Mouse (Mus musculus): ENCODE results near the gene Tspan18. TPM values are rescaled to one million over a fixed set of nuclear protein-coding genes. Genes with fewer than 3 reads are reported as not detected.
A peak's percentile ranks its signal among the peaks of the same experiment; 100 is the strongest.

Gene Tspan18
- polyA plus RNA-seq, 1 experiment, result 163 TPM

GRCm38 (mm10) chr2:93170845-93171200 lies 163.5 kb downstream of the Tspan18 start:
- no peak overlapping the region for H3K4me3 ChIP-seq (ENCODE audit: insufficient read depth, low read depth, low read length)
- H3K27ac ChIP-seq (replicated peaks; ENCODE audit: low read depth, low read length), result no peak overlapping the region
- H3K4me1 ChIP-seq (ENCODE audit: control insufficient read depth, insufficient read depth, insufficient read length, low read length), result peaks cover 22% of the 10 kb centered on the region

- Histone ChIP-seq H3K4me1 (ENCODE audit: control insufficient read depth, insufficient read depth, insufficient read length, low read length) (peaks cover 23% of the 10 kb centered on the region), H3K4me3 (ENCODE audit: insufficient read depth, low read depth, low read length) (no peak overlapping the region), H3K27ac (replicated peaks; ENCODE audit: low read depth, low read length) (no peak overlapping the region)
These were observed 164.0 kb downstream of the Tspan18 start for GRCm38 (mm10) chr2:93170156-93170844.

GRCm38 (mm10) chr2:93166734-93167406 lies 167.4 kb downstream of the Tspan18 start:
- peaks cover 24% of the 10 kb centered on the region for H3K4me1 ChIP-seq (ENCODE audit: control insufficient read depth, insufficient read depth, insufficient read length, low read length)
- H3K27ac ChIP-seq (replicated peaks; ENCODE audit: low read depth, low read length), result peak overlapping the region; percentile 66
- H3K4me3 ChIP-seq (ENCODE audit: insufficient read depth, low read depth, low read length), result no peak overlapping the region

- Histone ChIP-seq H3K4me1 (ENCODE audit: control insufficient read depth, insufficient read depth, insufficient read length, low read length) (peaks cover 24% of the 10 kb centered on the region), H3K4me3 (ENCODE audit: insufficient read depth, low read depth, low read length) (no peak overlapping the region), H3K27ac (replicated peaks; ENCODE audit: low read depth, low read length) (peak overlapping the region; percentile 69)
These were observed 168.0 kb downstream of the Tspan18 start for GRCm38 (mm10) chr2:93166295-93166694.

GRCm38 (mm10) chr2:93163750-93164335 lies 170.5 kb downstream of the Tspan18 start:
- H3K4me3 ChIP-seq (ENCODE audit: insufficient read depth, low read depth, low read length), result no peak overlapping the region
- H3K27ac ChIP-seq (replicated peaks; ENCODE audit: low read depth, low read length), result no peak overlapping the region
- H3K4me1 ChIP-seq (ENCODE audit: control insufficient read depth, insufficient read depth, insufficient read length, low read length), result peaks cover 24% of the 10 kb centered on the region

- Histone ChIP-seq H3K4me3 (ENCODE audit: insufficient read depth, low read depth, low read length) (no peak overlapping the region), H3K27ac (replicated peaks; ENCODE audit: low read depth, low read length) (peak overlapping the region; percentile 73), H3K4me1 (ENCODE audit: control insufficient read depth, insufficient read depth, insufficient read length, low read length) (peaks cover 24% of the 10 kb centered on the region)
These were observed 171.0 kb downstream of the Tspan18 start for GRCm38 (mm10) chr2:93163317-93163716.

GRCm38 (mm10) chr2:93162791-93163190 lies 171.5 kb downstream of the Tspan18 start:
- Histone ChIP-seq H3K27ac (replicated peaks; ENCODE audit: low read depth, low read length) (peak overlapping the region; percentile 90), H3K4me3 (ENCODE audit: insufficient read depth, low read depth, low read length) (no peak overlapping the region), H3K4me1 (ENCODE audit: control insufficient read depth, insufficient read depth, insufficient read length, low read length) (peaks cover 24% of the 10 kb centered on the region)

GRCm38 (mm10) chr2:93161914-93162664 lies 172.2 kb downstream of the Tspan18 start:
- peak overlapping the region; percentile 90 for H3K27ac ChIP-seq (replicated peaks; ENCODE audit: low read depth, low read length)
- no peak overlapping the region for H3K4me3 ChIP-seq (ENCODE audit: insufficient read depth, low read depth, low read length)
- H3K4me1 ChIP-seq (ENCODE audit: control insufficient read depth, insufficient read depth, insufficient read length, low read length), result peaks cover 23% of the 10 kb centered on the region

GRCm38 (mm10) chr2:93160467-93161035 lies 173.8 kb downstream of the Tspan18 start:
- no peak overlapping the region for H3K27ac ChIP-seq (replicated peaks; ENCODE audit: low read depth, low read length)
- H3K4me1 ChIP-seq (ENCODE audit: control insufficient read depth, insufficient read depth, insufficient read length, low read length), result peaks cover 13% of the 10 kb centered on the region; the same call in 1 of the 2 replicates
- H3K4me3 ChIP-seq (ENCODE audit: insufficient read depth, low read depth, low read length), result no peak overlapping the region

- no peak overlapping the region for H3K27ac ChIP-seq (replicated peaks; ENCODE audit: low read depth, low read length)
- peaks cover 3% of the 10 kb centered on the region; the same call in 1 of the 2 replicates for H3K4me1 ChIP-seq (ENCODE audit: control insufficient read depth, insufficient read depth, insufficient read length, low read length)
These were observed 179.7 kb downstream of the Tspan18 start for GRCm38 (mm10) chr2:93154486-93155032.

GRCm38 (mm10) chr2:93153833-93154232 lies 180.5 kb downstream of the Tspan18 start:
- Histone ChIP-seq H3K4me1 (ENCODE audit: control insufficient read depth, insufficient read depth, insufficient read length, low read length) (peaks cover 3% of the 10 kb centered on the region; the same call in 1 of the 2 replicates), H3K27ac (replicated peaks; ENCODE audit: low read depth, low read length) (no peak overlapping the region), H3K4me3 (ENCODE audit: insufficient read depth, low read depth, low read length) (no peak overlapping the region)

More at GRCm38 (mm10) chr2:93154486-93155032, 179.7 kb downstream of the Tspan18 start:
- no peak overlapping the region for H3K4me3 ChIP-seq (ENCODE audit: insufficient read depth, low read depth, low read length)

GRCm38 (mm10) chr2:93152883-93153491 lies 181.3 kb downstream of the Tspan18 start:
- Histone ChIP-seq H3K4me3 (ENCODE audit: insufficient read depth, low read depth, low read length) (no peak overlapping the region), H3K27ac (replicated peaks; ENCODE audit: low read depth, low read length) (no peak overlapping the region)

GRCm38 (mm10) chr2:93152191-93152601 lies 182.1 kb downstream of the Tspan18 start:
- Histone ChIP-seq H3K4me3 (ENCODE audit: insufficient read depth, low read depth, low read length) (no peak overlapping the region), H3K4me1 (ENCODE audit: control insufficient read depth, insufficient read depth, insufficient read length, low read length) (peaks cover 3% of the 10 kb centered on the region; the same call in 1 of the 2 replicates), H3K27ac (replicated peaks; ENCODE audit: low read depth, low read length) (no peak overlapping the region)

More at GRCm38 (mm10) chr2:93152883-93153491, 181.3 kb downstream of the Tspan18 start:
- peaks cover 3% of the 10 kb centered on the region; the same call in 1 of the 2 replicates for H3K4me1 ChIP-seq (ENCODE audit: control insufficient read depth, insufficient read depth, insufficient read length, low read length)
